Mouse (Mus musculus) adrenal gland, postnatal 10 days (tissue): ENCODE measurements around the gene Olfr1008. TPM values are rescaled to one million over a fixed set of nuclear protein-coding genes. Genes with fewer than 3 reads are reported as not detected.
A peak's percentile ranks its signal among the peaks of the same experiment; 100 is the strongest.
"Not testable (repeated sequence)": the region's sequence is repeated elsewhere in the genome, so short reads cannot be mapped to it uniquely, and the experiment has no call there.

Experiments
- DNase-seq: peaks from one replicate; pipeline ENCODE4 v3.0.0; 2021; ENCODE audit warnings: mixed read lengths
- long read RNA-seq, 2 experiments: library from polyadenylated mRNA; stranded (forward); transcript quantifications; one replicate each; pipeline ENCODE4 v2.0.0; 2021
- total RNA-seq, 2 experiments: library from RNA; stranded (reverse); gene quantifications; 2 replicates each; pipeline ENCODE4 v1.2.3; 2021

The Olfr1008 gene
- not detected for total RNA-seq
- long read RNA-seq, experiment 1: 0 reads
- long read RNA-seq, experiment 2: 0 reads

- no peak for DNase-seq
These were observed at the start of gene Olfr1008 for GRCm38 (mm10) chr2:85689131-85689530. Olfr1008 (plus strand) TSS chr2:85689431.

- no peak for DNase-seq
These were observed 38.6 kb upstream of the Olfr1008 start, which contains the start of gene Olfr1002 for GRCm38 (mm10) chr2:85650604-85651003. Olfr1002 (minus strand) TSS chr2:85650704.

- not testable (repeated sequence) for DNase-seq
These were observed 24.9 kb upstream of the Olfr1008 start, which contains the start of gene Olfr154 for GRCm38 (mm10) chr2:85664355-85664754. Olfr154 (minus strand) TSS chr2:85664455.

- no peak for DNase-seq
These were observed 10.6 kb upstream of the Olfr1008 start, which contains the start of gene Olfr1006 for GRCm38 (mm10) chr2:85678667-85679066. Olfr1006 (minus strand) TSS chr2:85678767.

- not testable (repeated sequence) for DNase-seq
These were observed 21.4 kb downstream of the Olfr1008 start for GRCm38 (mm10) chr2:85710680-85711079.

GRCm38 (mm10) chr2:85711159-85711558, 21.9 kb downstream of the Olfr1008 start:
- DNase-seq: no peak

GRCm38 (mm10) chr2:85715119-85715518, 25.9 kb downstream of the Olfr1008 start, which contains the start of gene Olfr1009:
Olfr1009 (plus strand) TSS chr2:85715419.
- no peak for DNase-seq

GRCm38 (mm10) chr2:85725793-85726192, 36.6 kb downstream of the Olfr1008 start:
- peak; percentile 22 for DNase-seq

Other genes with a start within 250 kb of the Olfr1008 start
- not detected for gene Olfr995, start 245.8 kb upstream of the Olfr1008 start, total RNA-seq
- under 1 TPM; 0.15 to 0.24 TPM for gene 4833423E24Rik, start 170.4 kb upstream of the Olfr1008 start, total RNA-seq
- gene Olfr996, start 110.2 kb upstream of the Olfr1008 start, total RNA-seq: under 1 TPM in 1 of 2 experiments, not detected in 1; 0.36 TPM
- gene Olfr998, start 100.5 kb upstream of the Olfr1008 start, total RNA-seq: not detected
- gene Olfr1000, start 77.5 kb upstream of the Olfr1008 start, total RNA-seq: not detected
- gene Olfr1002, start 38.7 kb upstream of the Olfr1008 start, total RNA-seq: not detected
- not detected for gene Olfr154, start 25.0 kb upstream of the Olfr1008 start, total RNA-seq
- gene Olfr1006, start 10.7 kb upstream of the Olfr1008 start, total RNA-seq: not detected
- gene Olfr1009, start 26.0 kb downstream of the Olfr1008 start, total RNA-seq: under 1 TPM in 1 of 2 experiments, not detected in 1; 0.24 TPM
- not detected for gene Olfr1012, start 73.3 kb downstream of the Olfr1008 start, total RNA-seq
- under 1 TPM; 0.12 to 0.15 TPM for gene Olfr1013, start 77.7 kb downstream of the Olfr1008 start, total RNA-seq
- not detected for gene Olfr1014, start 83.3 kb downstream of the Olfr1008 start, total RNA-seq
- gene Olfr1015, start 92.6 kb downstream of the Olfr1008 start, total RNA-seq: not detected
- not detected for gene Olfr1016, start 113.1 kb downstream of the Olfr1008 start, total RNA-seq
- gene Olfr1018, start 129.0 kb downstream of the Olfr1008 start, total RNA-seq: not detected
- gene Olfr1019, start 156.1 kb downstream of the Olfr1008 start, total RNA-seq: not detected
- not detected for gene Olfr1020, start 157.6 kb downstream of the Olfr1008 start, total RNA-seq
- gene Olfr1022, start 179.2 kb downstream of the Olfr1008 start, total RNA-seq: not detected
- not detected for gene Olfr1023, start 196.2 kb downstream of the Olfr1008 start, total RNA-seq
- not detected for gene Olfr1024, start 215.6 kb downstream of the Olfr1008 start, total RNA-seq
- gene Olfr1025-ps1, start 225.8 kb downstream of the Olfr1008 start, total RNA-seq: not detected
- gene Olfr1026, start 232.1 kb downstream of the Olfr1008 start, total RNA-seq: not detected